Mouse (Mus musculus): ENCODE measurements around the gene Rhou. TPM values are rescaled to one million over a fixed set of nuclear protein-coding genes. Genes with fewer than 3 reads are reported as not detected.
A peak's percentile ranks its signal among the peaks of the same experiment; 100 is the strongest.

Rhou gene
- polyA plus RNA-seq, 2 experiments, result 1.2 to 2.7 TPM

DNA sequence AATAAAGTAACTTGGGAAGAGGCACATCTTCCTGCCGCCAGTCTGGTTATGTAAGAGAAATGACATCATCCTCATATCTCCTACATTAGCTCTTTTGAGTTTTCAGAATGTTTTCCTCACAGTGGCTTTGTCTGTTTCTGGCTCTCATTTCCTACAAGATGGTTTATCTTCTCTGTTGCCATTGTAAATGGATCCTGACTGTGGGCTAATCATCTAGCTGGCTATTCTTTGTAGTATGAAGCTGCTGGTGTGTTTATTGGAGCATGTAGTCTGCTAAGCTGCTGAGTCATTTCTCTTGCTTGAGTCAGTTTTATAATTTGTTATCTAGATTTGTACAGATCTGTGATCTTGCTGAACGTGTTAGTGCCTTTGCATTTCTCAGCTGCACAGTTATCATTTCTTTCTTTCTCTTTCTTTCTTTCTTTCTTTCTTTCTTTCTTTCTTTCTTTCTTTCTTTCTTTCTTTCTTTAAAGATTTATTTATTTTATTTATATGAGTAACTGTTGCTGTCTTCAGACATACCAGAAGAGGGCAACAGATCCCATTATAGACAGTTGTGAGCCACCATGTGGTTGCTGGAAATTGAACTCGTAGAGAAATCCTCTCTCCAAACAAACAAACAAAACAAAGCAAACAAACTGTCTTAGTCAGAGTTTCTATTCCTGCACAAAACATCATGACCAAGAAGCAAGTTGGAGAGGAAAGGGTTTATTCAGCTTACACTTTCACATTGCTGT, 19.2 kb upstream of the Rhou start:
- Histone ChIP-seq H3K4me3 (ENCODE audit: insufficient read depth in 1 of 2, low read depth in 2 of 2, low read length in 2 of 2) (no peak overlapping the region), H3K4me2 (ENCODE audit: low read depth) (no peak overlapping the region), H3K9ac (replicated peaks) (no peak overlapping the region), H3K36me3 (replicated peaks; ENCODE audit: control insufficient read depth, insufficient read depth, low read depth) (no peaks in the 10 kb centered on the region), H3K4me1 (replicated peaks; ENCODE audit: control insufficient read depth in 2 of 2, insufficient read depth in 2 of 2, low read length in 1 of 2) (peaks cover 0 to 8% of the 10 kb centered on the region in 2 experiments; a peak in 2 of 4 replicates), H3K9me3 (ENCODE audit: control insufficient read depth, low read length) (no peaks in the 10 kb centered on the region), H3K27me3 (ENCODE audit: control insufficient read depth, insufficient read depth, low read length) (no peaks in the 10 kb centered on the region), H3K27ac (no peak overlapping the region)
- DNase-seq (ENCODE audit: low read depth in 3 of 3, low spot score in 3 of 3) (no peak), ATAC-seq (ENCODE audit: insufficient read depth) (no peak)
- TF ChIP-seq EP300 (IDR thresholded peaks at IDR 0.05; ENCODE audit: low read depth), result no peak
- no peak for TF ChIP-seq CTCF (IDR thresholded peaks at IDR 0.05; ENCODE audit: low read depth)
- WGBS (ENCODE audit: insufficient replicate concordance), result 6% methylated on average over 3 of the region's 3 CpGs

DNA sequence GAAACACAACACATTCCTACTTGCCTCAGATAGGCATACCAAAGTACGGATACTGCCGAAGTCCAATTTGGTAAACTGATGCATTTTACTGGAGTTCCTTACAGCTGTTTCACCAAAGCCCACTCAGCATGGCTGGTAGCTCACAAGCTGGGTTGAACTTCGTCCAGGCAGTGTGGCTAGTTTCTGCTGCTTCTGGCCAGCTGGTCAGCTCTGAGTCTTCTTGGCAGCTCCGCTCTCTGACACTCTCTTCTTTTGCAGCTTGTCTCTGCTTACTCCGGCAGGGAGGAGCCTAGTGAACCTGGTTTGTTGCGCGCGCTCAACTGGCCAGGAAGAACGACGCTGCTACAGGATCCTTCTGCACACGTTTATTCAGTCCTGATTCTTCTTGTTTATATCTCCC, 18.1 kb upstream of the Rhou start:
- DNase-seq (ENCODE audit: low read depth in 3 of 3, low spot score in 3 of 3), result no peak
- 75% methylated on average over 11 of the region's 11 CpGs for WGBS (ENCODE audit: insufficient replicate concordance)

DNA sequence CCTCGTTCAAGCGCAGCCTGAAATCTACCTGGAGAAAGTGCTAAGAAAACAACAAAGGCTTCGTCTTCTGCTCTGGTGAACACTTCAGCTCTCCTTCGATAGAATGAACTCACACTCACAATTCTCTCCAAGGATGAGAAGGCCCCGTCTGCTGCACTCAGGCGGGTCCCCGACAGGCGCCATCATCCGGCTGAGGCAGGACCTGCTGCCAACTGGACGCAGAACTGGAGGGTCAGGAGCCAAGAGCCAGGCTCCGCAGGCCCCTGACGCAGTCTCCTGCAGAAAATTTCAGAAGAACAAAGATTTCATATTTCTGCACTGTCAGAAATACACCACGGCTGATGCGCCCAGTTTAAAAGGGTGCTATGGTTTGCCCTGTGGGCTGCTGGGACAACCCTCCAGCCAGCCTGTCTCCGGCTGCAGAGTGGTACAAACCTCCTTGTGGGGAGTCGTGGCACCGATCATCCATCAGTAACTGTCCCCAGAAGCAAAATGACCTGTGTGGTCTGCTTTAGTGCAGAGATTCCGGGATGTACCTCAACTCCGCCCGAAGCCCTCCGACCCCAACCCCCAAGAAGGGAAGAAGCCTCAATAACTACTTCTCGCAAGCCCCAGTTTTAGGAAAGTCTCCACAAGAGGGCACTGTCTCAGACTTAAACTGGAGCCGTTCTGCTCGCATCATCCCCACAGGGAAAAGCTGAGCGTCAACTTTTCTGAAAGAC, 10.2 kb upstream of the Rhou start:
- no peaks in the 10 kb centered on the region for H3K9me3 ChIP-seq (ENCODE audit: control insufficient read depth, low read length)
- H3K9ac ChIP-seq (replicated peaks), result no peak overlapping the region
- DNase-seq (ENCODE audit: low read depth in 3 of 3, low spot score in 3 of 3) (no peak), ATAC-seq (ENCODE audit: insufficient read depth) (no peak)
- H3K27ac ChIP-seq, result no peak overlapping the region
- H3K4me2 ChIP-seq (ENCODE audit: low read depth), result no peak overlapping the region
- WGBS (ENCODE audit: insufficient replicate concordance), result 18% methylated on average over 25 of the region's 25 CpGs
- H3K36me3 ChIP-seq (replicated peaks; ENCODE audit: control insufficient read depth, insufficient read depth, low read depth), result no peaks in the 10 kb centered on the region
- H3K4me1 ChIP-seq (replicated peaks; ENCODE audit: control insufficient read depth in 2 of 2, insufficient read depth in 2 of 2, low read length in 1 of 2), result no peaks in the 10 kb centered on the region
- H3K27me3 ChIP-seq (ENCODE audit: control insufficient read depth, insufficient read depth, low read length), result no peaks in the 10 kb centered on the region; the same call in 1 of the 2 replicates
- TF ChIP-seq CTCF (IDR thresholded peaks at IDR 0.05; ENCODE audit: low read depth) (peak; percentile 62), EP300 (IDR thresholded peaks at IDR 0.05; ENCODE audit: low read depth) (no peak)
- no peak overlapping the region for H3K4me3 ChIP-seq (ENCODE audit: insufficient read depth in 1 of 2, low read depth in 2 of 2, low read length in 2 of 2)

More for the DNA sequence above, 18.1 kb upstream of the Rhou start:
- no peak for ATAC-seq (ENCODE audit: insufficient read depth)
- no peak overlapping the region for H3K9ac ChIP-seq (replicated peaks)
- TF ChIP-seq EP300 (IDR thresholded peaks at IDR 0.05; ENCODE audit: low read depth) (no peak), CTCF (IDR thresholded peaks at IDR 0.05; ENCODE audit: low read depth) (no peak)
- H3K4me1 ChIP-seq (replicated peaks; ENCODE audit: control insufficient read depth in 2 of 2, insufficient read depth in 2 of 2, low read length in 1 of 2), result peaks cover 0 to 8% of the 10 kb centered on the region in 2 experiments; a peak in 2 of 4 replicates
- no peak overlapping the region for H3K27ac ChIP-seq
- H3K27me3 ChIP-seq (ENCODE audit: control insufficient read depth, insufficient read depth, low read length), result no peaks in the 10 kb centered on the region
- no peaks in the 10 kb centered on the region for H3K36me3 ChIP-seq (replicated peaks; ENCODE audit: control insufficient read depth, insufficient read depth, low read depth)
- H3K9me3 ChIP-seq (ENCODE audit: control insufficient read depth, low read length), result no peaks in the 10 kb centered on the region
- H3K4me2 ChIP-seq (ENCODE audit: low read depth), result no peak overlapping the region
- no peak overlapping the region for H3K4me3 ChIP-seq (ENCODE audit: insufficient read depth in 1 of 2, low read depth in 2 of 2, low read length in 2 of 2)

DNA sequence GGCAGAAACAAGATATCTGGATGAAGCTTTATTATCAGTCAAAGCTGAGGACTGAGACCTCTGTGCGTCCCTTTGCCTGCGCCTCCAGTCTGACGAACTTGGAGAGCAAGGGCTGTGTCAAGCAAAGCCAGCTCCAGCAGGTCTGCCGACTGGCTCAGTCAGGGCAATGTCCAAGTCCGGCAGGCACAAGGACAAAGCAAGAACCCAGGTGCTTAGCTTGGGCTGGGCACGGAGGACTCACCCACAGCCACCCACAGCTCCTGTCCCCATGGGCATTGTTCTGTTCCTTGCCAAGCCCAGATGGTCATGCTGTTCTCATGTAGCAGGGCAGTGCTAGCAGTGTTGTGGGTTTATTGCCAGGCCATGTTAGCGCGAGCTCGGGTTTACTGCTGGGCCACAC, 8.5 kb upstream of the Rhou start:
- DNase-seq (ENCODE audit: low read depth in 3 of 3, low spot score in 3 of 3) (no peak), ATAC-seq (ENCODE audit: insufficient read depth) (no peak)
- no peak overlapping the region for H3K4me3 ChIP-seq (ENCODE audit: insufficient read depth in 1 of 2, low read depth in 2 of 2, low read length in 2 of 2)
- no peaks in the 10 kb centered on the region for H3K4me1 ChIP-seq (replicated peaks; ENCODE audit: control insufficient read depth in 2 of 2, insufficient read depth in 2 of 2, low read length in 1 of 2)
- TF ChIP-seq EP300 (IDR thresholded peaks at IDR 0.05; ENCODE audit: low read depth), result no peak
- TF ChIP-seq CTCF (IDR thresholded peaks at IDR 0.05; ENCODE audit: low read depth), result no peak
- H3K27ac ChIP-seq, result no peak overlapping the region
- WGBS (ENCODE audit: insufficient replicate concordance), result 64% methylated on average over 9 of the region's 9 CpGs
- H3K9me3 ChIP-seq (ENCODE audit: control insufficient read depth, low read length), result no peaks in the 10 kb centered on the region
- H3K27me3 ChIP-seq (ENCODE audit: control insufficient read depth, insufficient read depth, low read length), result no peaks in the 10 kb centered on the region; the same call in 1 of the 2 replicates
- no peaks in the 10 kb centered on the region for H3K36me3 ChIP-seq (replicated peaks; ENCODE audit: control insufficient read depth, insufficient read depth, low read depth)
- no peak overlapping the region for H3K9ac ChIP-seq (replicated peaks)
- no peak overlapping the region for H3K4me2 ChIP-seq (ENCODE audit: low read depth)

Data from liver, embryonic 14.5 days (tissue).